Mouse (Mus musculus) CD8-positive naive resting alpha-beta T cell, adult 2 months (primary cell): ENCODE results near the gene Nipa2.
"Not testable (repeated sequence)": the region's sequence is repeated elsewhere in the genome, so short reads cannot be mapped to it uniquely, and the experiment has no call there.

Experiments
- DNase-seq, 2 experiments: peaks; one replicate each; pipeline ENCODE4 v3.0.0; 2022; ENCODE audit warnings: low read depth in 2 of 2, low spot score in 2 of 2

The Nipa2 gene

DNA sequence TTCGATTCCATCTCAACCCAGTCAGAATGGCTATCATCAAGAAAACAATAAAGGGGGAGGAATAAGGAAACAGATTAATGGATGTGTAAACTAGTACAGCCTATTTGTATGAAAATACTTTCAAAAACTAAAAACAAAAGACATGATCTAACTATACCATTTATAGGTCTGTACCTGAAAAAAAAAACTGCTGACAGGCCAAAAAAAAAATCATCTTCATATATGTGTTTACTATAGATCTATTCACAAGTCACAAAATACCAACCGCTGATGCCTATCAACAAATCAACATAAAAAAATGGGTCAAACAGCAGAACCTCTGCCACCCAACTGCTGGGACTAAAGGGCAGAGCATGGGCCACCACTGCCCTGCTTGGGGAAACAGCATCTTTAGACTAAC, 6.2 kb downstream of the Nipa2 start:
- no peak for DNase-seq

GRCm38 (mm10) chr7:55938341-55938740, 23.9 kb downstream of the Nipa2 start:
- no peak for DNase-seq

DNA sequence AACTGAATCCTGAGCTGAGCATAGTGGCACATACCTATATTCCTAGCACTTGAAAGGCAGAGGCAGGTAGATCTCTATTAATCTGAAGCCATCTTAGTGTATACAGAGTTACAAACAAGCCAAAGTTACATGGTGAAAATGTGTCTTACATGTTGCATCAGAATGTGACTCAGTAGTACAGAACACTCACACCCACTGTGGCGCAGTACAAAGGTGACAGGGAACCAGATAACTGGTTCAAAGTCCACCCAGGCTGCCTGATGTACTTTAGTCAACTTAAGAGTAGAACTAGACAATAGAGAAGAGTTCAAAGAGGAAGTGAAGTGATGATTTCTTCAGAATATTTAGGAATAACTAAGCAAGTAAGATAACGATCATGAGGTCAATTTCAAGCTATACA, 27.3 kb downstream of the Nipa2 start:
- no peak for DNase-seq

- no peak for DNase-seq
These were observed 33.6 kb downstream of the Nipa2 start for GRCm38 (mm10) chr7:55928649-55929048.

GRCm38 (mm10) chr7:55927262-55927661, 35.0 kb downstream of the Nipa2 start:
- no peak for DNase-seq

GRCm38 (mm10) chr7:55918365-55918764, 43.9 kb downstream of the Nipa2 start:
- not testable (repeated sequence) for DNase-seq

GRCm38 (mm10) chr7:55912118-55912517, 50.2 kb downstream of the Nipa2 start:
- DNase-seq: no peak

- no peak for DNase-seq
These were observed 50.9 kb downstream of the Nipa2 start for GRCm38 (mm10) chr7:55911371-55911770.

GRCm38 (mm10) chr7:55910356-55910755, 51.9 kb downstream of the Nipa2 start:
- DNase-seq: no peak

GRCm38 (mm10) chr7:55909519-55909918, 52.8 kb downstream of the Nipa2 start:
- DNase-seq: no peak

DNA sequence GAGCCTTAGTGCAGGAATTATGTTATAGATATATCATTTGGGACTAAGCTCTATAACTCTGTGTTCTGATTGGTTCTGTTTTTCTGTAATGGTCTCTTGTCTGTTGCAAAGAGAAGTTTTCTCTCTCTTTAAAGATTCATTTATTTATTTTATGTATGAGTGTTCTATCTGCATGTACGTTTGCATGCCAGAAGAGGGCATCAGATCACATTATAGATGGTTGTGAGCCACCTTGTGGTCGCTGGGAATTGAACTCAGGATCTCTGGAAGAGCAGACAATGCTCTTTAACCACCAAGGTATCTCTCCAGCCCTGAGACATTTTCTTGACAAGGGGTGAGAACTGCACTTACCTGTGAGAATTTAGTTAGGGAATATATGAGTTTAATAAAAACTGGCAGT, 56.8 kb downstream of the Nipa2 start:
- no peak for DNase-seq

- no peak for DNase-seq
These were observed 58.5 kb downstream of the Nipa2 start for GRCm38 (mm10) chr7:55903766-55904165.

- peak in 1 of 2 experiments; percentile 6 for DNase-seq
These were observed 70.5 kb downstream of the Nipa2 start for GRCm38 (mm10) chr7:55891797-55892196.

- no peak for DNase-seq
These were observed 71.5 kb downstream of the Nipa2 start for GRCm38 (mm10) chr7:55890731-55891130.

DNA sequence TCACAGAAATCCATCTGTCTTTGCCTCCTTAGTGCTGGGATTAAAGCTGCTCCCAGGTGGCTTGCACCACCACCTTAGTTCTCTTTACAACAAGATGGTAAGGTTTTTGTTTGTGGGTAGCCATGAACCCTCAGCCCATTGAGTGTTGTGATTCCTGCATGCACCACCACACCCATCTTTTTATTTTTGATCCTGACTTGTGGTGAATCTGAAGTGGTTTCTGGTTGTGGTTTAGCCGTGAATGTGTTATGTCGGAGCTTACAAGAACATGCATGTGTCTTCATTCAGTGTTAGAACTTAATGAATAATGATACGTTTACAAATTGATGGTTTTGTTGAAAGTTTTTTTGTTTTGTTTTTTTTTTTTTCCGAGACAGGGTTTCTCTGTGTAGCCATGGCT, 72.3 kb downstream of the Nipa2 start:
- DNase-seq: peak in 1 of 2 experiments; percentile 48

- DNase-seq: no peak
These were observed 73.7 kb downstream of the Nipa2 start for GRCm38 (mm10) chr7:55888603-55889002.
